Mouse (Mus musculus): ENCODE results near the gene Nfe2l1.

- TF ChIP-seq EP300 (IDR thresholded peaks at IDR 0.05; ENCODE audit: low read depth) (no peak), CTCF (IDR thresholded peaks at IDR 0.05; ENCODE audit: low read depth) (no peak)
Measured at GRCm38 (mm10) chr11:96771274-96771975, 58.3 kb downstream of the Nfe2l1 start.

All from liver, postnatal 0 days (tissue).